In the genomic region with DNA sequence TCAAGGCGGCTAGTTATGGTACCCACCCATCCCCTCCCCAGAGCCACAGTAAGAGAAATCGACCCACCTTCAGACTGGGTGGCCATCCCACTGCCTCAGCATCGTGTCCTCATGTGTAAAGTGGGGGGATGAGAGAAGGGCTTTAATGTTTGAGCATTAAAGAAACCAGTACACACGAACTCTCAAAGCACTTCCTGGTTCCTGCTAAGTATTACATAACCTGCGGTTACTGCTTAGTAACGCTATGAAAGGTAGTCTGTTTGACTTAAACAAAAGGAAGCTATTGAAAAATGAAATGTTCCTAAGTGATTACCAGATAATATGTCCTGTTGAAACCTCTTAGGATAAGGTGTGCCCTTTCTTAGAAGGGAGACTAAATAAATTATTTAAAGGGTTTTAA, we compare ENCODE assay signal across 11 mouse cellular contexts. TPM values are rescaled to one million over a fixed set of nuclear protein-coding genes. Genes with fewer than 3 reads are reported as not detected.
DNase-seq lines count a peak whose midpoint lies in the region.
"Had no signal": no experiment of that assay in that cellular context is flagged by ENCODE, and none has a peak within 500 bp of the region (broad histone marks: within the 10 kb centered on the region; RNA-seq: fewer than 3 reads in every experiment).

No protein-coding gene starts in this region.

- DNase-seq in thymus, postnatal 0 days (ENCODE audit: low spot score), result peak; percentile 45
- no peak for DNase-seq in thymus, postnatal 14 days
- DNase-seq in c-Kit-positive CD71-negative TER-119-negative erythroid progenitor cells, embryonic 14.5 days (ENCODE audit: low read depth), result peak; percentile 9
- DNase-seq in lung, postnatal 36 days, result peak; percentile 42
- no peak for DNase-seq in kidney, postnatal 25 days
- DNase-seq in kidney, postnatal 36 days, result no peak
- DNase-seq in neural tube, embryonic 10.5 days (ENCODE audit: extremely low spot score, low spot score), result no peak
- DNase-seq: adrenal gland, postnatal 25 days; cerebellum, postnatal 25 days; heart, postnatal 4 days; kidney, adult 2 months had no signal

RNA-seq across cellular contexts. Expression of a gene that starts 26.9 kb away (rescaled TPM):
- 39.6 and 43.4 TPM in 2 replicates for polyA plus RNA-seq in thymus, postnatal 0 days (2015; fragmentation: Nextera tagmentation; extraction: Ambion mirVana)

Comparison
In these comparisons a context has a peak if more than half of its experiments do, and no peak if none do; other contexts are left out.
1. DNase-seq: peak in thymus, postnatal 0 days (single experiment), c-Kit-positive CD71-negative TER-119-negative erythroid progenitor cells, embryonic 14.5 days (single experiment) and lung, postnatal 36 days (single experiment); none in thymus, postnatal 14 days (single experiment), kidney, postnatal 25 days (0 of 2), kidney, postnatal 36 days (0 of 2) and neural tube, embryonic 10.5 days (single experiment).